14 mouse cellular contexts compared by ENCODE assay signal in the genomic region with DNA sequence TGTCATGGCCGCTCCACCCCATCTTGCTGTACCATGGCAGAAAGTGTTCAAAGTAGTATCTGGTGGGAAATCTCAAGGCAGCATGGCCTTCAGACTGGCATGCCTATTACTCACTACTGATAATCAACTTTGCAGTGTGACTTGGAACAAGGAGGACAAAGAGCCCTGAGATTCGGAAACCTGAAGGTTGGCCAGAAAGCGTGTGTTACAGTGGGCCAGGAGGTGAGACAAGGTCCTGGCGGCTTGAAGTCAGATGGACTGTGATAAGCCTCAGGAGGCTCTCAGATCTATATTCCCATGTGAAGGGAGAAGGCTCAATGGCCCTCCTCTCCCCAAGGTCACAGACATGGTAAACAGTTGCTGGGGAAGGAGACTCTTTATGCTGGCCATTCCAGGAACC.
DNase-seq lines count a peak whose midpoint lies in the region.
"Had no signal": no experiment of that assay in that cellular context is flagged by ENCODE, and none has a peak within 500 bp of the region (broad histone marks: within the 10 kb centered on the region; RNA-seq: fewer than 3 reads in every experiment).

No protein-coding gene starts in this region.

- DNase-seq in adrenal gland, adult 2 months: peak; percentile 56
- DNase-seq in adrenal gland, postnatal 25 days: no peak
- DNase-seq in adrenal gland, postnatal 10 days: peak; percentile 33
- DNase-seq in adrenal gland, postnatal 36 days: peak; percentile 24 to 46
- no peak for DNase-seq in kidney, postnatal 36 days
- DNase-seq in left cerebral cortex, postnatal 14 days (ENCODE audit: low spot score in 2 of 2): no peak
- DNase-seq in thymus, adult 18-20 months: no peak
- DNase-seq: cerebellum, adult 11 months; cerebellum, adult 18-20 months; cerebellum, adult 8-10 months; cerebellum, adult 9-11 months; cerebellum, postnatal 14 days; cerebellum, postnatal 36 days; forebrain, postnatal 0 days had no signal

- intact Hi-C loops in left cerebral cortex, postnatal 14 days (cut with DNase I): no loop called here

Comparison
In these comparisons a context has a peak if more than half of its experiments do, and no peak if none do; other contexts are left out.
1. DNase-seq: peak in adrenal gland, adult 2 months (single experiment), adrenal gland, postnatal 10 days (single experiment) and adrenal gland, postnatal 36 days (2 of 2); none in adrenal gland, postnatal 25 days (single experiment), kidney, postnatal 36 days (0 of 2), left cerebral cortex, postnatal 14 days (0 of 2) and thymus, adult 18-20 months (0 of 2).